23 mouse cellular contexts compared by ENCODE assay signal in genomic region chr17:67581839-67582238, GRCm38 (mm10). TPM values are rescaled to one million over a fixed set of nuclear protein-coding genes. Genes with fewer than 3 reads are reported as not detected.
DNase-seq lines count a peak whose midpoint lies in the region; ATAC-seq and TF ChIP-seq lines count a peak whose summit lies in the region.
"Had no signal": no experiment of that assay in that cellular context is flagged by ENCODE, and none has a peak within 500 bp of the region (broad histone marks: within the 10 kb centered on the region; RNA-seq: fewer than 3 reads in every experiment).

No protein-coding gene starts in this region.

- no peak for TF ChIP-seq EP300 in heart, postnatal 0 days (IDR thresholded peaks at IDR 0.05; ENCODE audit: low read depth)

- H3K27me3 ChIP-seq in heart, postnatal 0 days (ENCODE audit: control insufficient read depth, insufficient read depth, low read length) = no peaks in the 10 kb centered on the region
- no peaks in the 10 kb centered on the region for H3K27me3 ChIP-seq in heart, embryonic 10.5 days (ENCODE audit: insufficient read depth, poor library complexity, severe bottlenecking)
- H3K27me3 ChIP-seq in midbrain, embryonic 11.5 days (ENCODE audit: control insufficient read depth, insufficient read depth, low read length) = no peaks in the 10 kb centered on the region
- H3K27me3 ChIP-seq in midbrain, embryonic 10.5 days (ENCODE audit: low read depth, poor library complexity, severe bottlenecking) = no peaks in the 10 kb centered on the region; the same call in 1 of the 2 replicates
- H3K27me3 ChIP-seq: forebrain, embryonic 12.5 days; heart, embryonic 13.5 days; hindbrain, embryonic 13.5 days had no signal

- no peak overlapping the region for H3K9ac ChIP-seq in heart, postnatal 0 days (replicated peaks; ENCODE audit: low read depth, low read length)
- no peak overlapping the region for H3K9ac ChIP-seq in midbrain, embryonic 11.5 days (ENCODE audit: low read length)
- H3K9ac ChIP-seq: embryonic facial prominence, embryonic 13.5 days; forebrain, embryonic 12.5 days; heart, embryonic 13.5 days; hindbrain, embryonic 13.5 days had no signal

- H3K4me3 ChIP-seq in heart, postnatal 0 days (ENCODE audit: low read depth, low read length) = no peak overlapping the region
- H3K4me3 ChIP-seq in heart, embryonic 10.5 days = no peak overlapping the region
- H3K4me3 ChIP-seq in layer of hippocampus, adult 2 months = no peak overlapping the region
- H3K4me3 ChIP-seq in midbrain, embryonic 11.5 days (ENCODE audit: low read depth, low read length) = no peak overlapping the region
- H3K4me3 ChIP-seq in midbrain, embryonic 10.5 days = no peak overlapping the region
- H3K4me3 ChIP-seq: embryonic facial prominence, embryonic 13.5 days; forebrain, embryonic 12.5 days; heart, embryonic 13.5 days; hindbrain, embryonic 13.5 days had no signal

- no peak overlapping the region for H3K27ac ChIP-seq in heart, postnatal 0 days (ENCODE audit: low read depth)
- no peak overlapping the region for H3K27ac ChIP-seq in heart, embryonic 10.5 days
- no peak overlapping the region for H3K27ac ChIP-seq in layer of hippocampus, adult 2 months
- H3K27ac ChIP-seq in midbrain, embryonic 11.5 days (ENCODE audit: low read depth, low read length) = no peak overlapping the region
- H3K27ac ChIP-seq in midbrain, embryonic 10.5 days (replicated peaks) = no peak overlapping the region
- H3K27ac ChIP-seq: embryonic facial prominence, embryonic 13.5 days; forebrain, embryonic 12.5 days; heart, embryonic 13.5 days; hindbrain, embryonic 13.5 days had no signal

- H3K4me1 ChIP-seq in heart, postnatal 0 days (ENCODE audit: control insufficient read depth, insufficient read depth) = 0 out of 2 replicates have a peak, but pooled peaks cover 4% of the 10 kb centered on the region
- no peaks in the 10 kb centered on the region for H3K4me1 ChIP-seq in heart, embryonic 10.5 days
- no peaks in the 10 kb centered on the region for H3K4me1 ChIP-seq in midbrain, embryonic 11.5 days (ENCODE audit: control insufficient read depth, insufficient read depth, low read length)
- H3K4me1 ChIP-seq in midbrain, embryonic 10.5 days = no peaks in the 10 kb centered on the region
- H3K4me1 ChIP-seq: heart, embryonic 13.5 days had no signal

- no peak overlapping the region for H3K4me2 ChIP-seq in heart, postnatal 0 days (ENCODE audit: low read depth, low read length)
- no peak overlapping the region for H3K4me2 ChIP-seq in midbrain, embryonic 11.5 days
- H3K4me2 ChIP-seq: embryonic facial prominence, embryonic 13.5 days; forebrain, embryonic 12.5 days; heart, embryonic 13.5 days; hindbrain, embryonic 13.5 days had no signal

- 64% methylated on average over 5 of the region's 5 CpGs for WGBS in heart, postnatal 0 days
- WGBS in heart, embryonic 10.5 days = 72% methylated on average over 5 of the region's 5 CpGs
- WGBS in midbrain, embryonic 11.5 days = 82% methylated on average over 5 of the region's 5 CpGs
- 86% methylated on average over 5 of the region's 5 CpGs for WGBS in midbrain, embryonic 10.5 days

- no peak for ATAC-seq in heart, postnatal 0 days (ENCODE audit: insufficient read depth, low read depth)
- ATAC-seq in midbrain, embryonic 11.5 days (ENCODE audit: low FRiP score) = no peak
- ATAC-seq in inflammation-experienced regulatory T-cells, adult 6 months = no peak
- ATAC-seq: forebrain, embryonic 16.5 days had no signal

- DNase-seq in heart, postnatal 0 days (ENCODE audit: low spot score) = no peak
- no peak for DNase-seq in heart, embryonic 10.5 days (ENCODE audit: low spot score)
- no peak for DNase-seq in layer of hippocampus, adult 2 months (ENCODE audit: low spot score in 2 of 2)
- no peak for DNase-seq in layer of hippocampus, postnatal 36 days
- peak; percentile 57 for DNase-seq in midbrain, embryonic 11.5 days (ENCODE audit: low spot score, missing footprints)
- DNase-seq in midbrain, embryonic 10.5 days (ENCODE audit: low spot score) = no peak
- DNase-seq: adrenal gland, adult 2 months; adrenal gland, postnatal 25 days; cerebellum, adult 18-20 months; cerebellum, adult 9-11 months; cerebellum, postnatal 36 days; gastrocnemius, postnatal 14 days; heart, postnatal 10 days; heart, postnatal 4 days had no signal

- H3K9me3 ChIP-seq in heart, postnatal 0 days (replicated peaks; ENCODE audit: control insufficient read depth, low read length) = no peaks in the 10 kb centered on the region
- H3K9me3 ChIP-seq in heart, embryonic 10.5 days = no peaks in the 10 kb centered on the region
- H3K9me3 ChIP-seq in midbrain, embryonic 11.5 days (ENCODE audit: control insufficient read depth, low read length) = no peaks in the 10 kb centered on the region
- no peaks in the 10 kb centered on the region for H3K9me3 ChIP-seq in midbrain, embryonic 10.5 days (replicated peaks)
- H3K9me3 ChIP-seq: forebrain, embryonic 12.5 days; heart, embryonic 13.5 days; hindbrain, embryonic 13.5 days had no signal

- no peaks in the 10 kb centered on the region for H3K36me3 ChIP-seq in heart, postnatal 0 days (replicated peaks; ENCODE audit: control insufficient read depth, insufficient read depth, low read length)
- H3K36me3 ChIP-seq in heart, embryonic 10.5 days = no peaks in the 10 kb centered on the region
- H3K36me3 ChIP-seq in midbrain, embryonic 11.5 days (ENCODE audit: control insufficient read depth, insufficient read depth, low read length) = no peaks in the 10 kb centered on the region
- H3K36me3 ChIP-seq in midbrain, embryonic 10.5 days = no peaks in the 10 kb centered on the region
- H3K36me3 ChIP-seq: embryonic facial prominence, embryonic 13.5 days; forebrain, embryonic 12.5 days; heart, embryonic 13.5 days; hindbrain, embryonic 13.5 days had no signal

- peak; percentile 18; the same call in 1 of the 2 replicates for TF ChIP-seq CTCF in heart, postnatal 0 days (IDR thresholded peaks at IDR 0.05; ENCODE audit: low read depth)
- peak; percentile 43 for TF ChIP-seq CTCF in layer of hippocampus, adult 2 months (conservative IDR thresholded peaks at IDR 0.05)

RNA-seq across cellular contexts. Expression of gene Lrrc30, which starts 50.7 kb away (rescaled TPM):
- not detected in 2 replicates for total RNA-seq in heart, postnatal 0 days (2014; rRNA removed; ENCODE audit: low replicate concordance)
- 0.11 TPM in 1 of 2 replicates, not detected in the other for polyA plus RNA-seq in heart, postnatal 0 days (2015; fragmentation: Nextera tagmentation; extraction: Ambion mirVana)
- polyA plus RNA-seq in heart, embryonic 10.5 days (2016; fragmentation: Nextera tagmentation; extraction: Ambion mirVana) = 0.08 TPM in 1 of 2 replicates, not detected in the other
- not detected for total RNA-seq in layer of hippocampus, adult 2 months (2021)
- not detected for total RNA-seq in layer of hippocampus, postnatal 36 days (2021)
- polyA plus RNA-seq in midbrain, embryonic 11.5 days (2014; fragmentation: Nextera tagmentation; extraction: Ambion mirVana) = not detected in 2 replicates
- polyA plus RNA-seq in midbrain, embryonic 10.5 days (2016; fragmentation: Nextera tagmentation; extraction: Ambion mirVana) = not detected in 2 replicates
- not detected for polyA plus RNA-seq in inflammation-experienced regulatory T-cells, adult 6 months (2017; shearing (Covaris generic))
- total RNA-seq: ES-E14; granulocyte monocyte progenitor cell, adult 5-6 weeks had no signal
- polyA plus RNA-seq: forebrain, embryonic 12.5 days; forebrain, embryonic 16.5 days; frontal cortex, adult 2 months; heart, embryonic 13.5 days; hindbrain, embryonic 13.5 days had no signal
